Mouse (Mus musculus) bone marrow macrophage, adult 2 months (primary cell): Measurements from ENCODE around the gene Cdh26. TPM values are rescaled to one million over a fixed set of nuclear protein-coding genes. Genes with fewer than 3 reads are reported as not detected.

ENCODE experiments used
- H3K27ac ChIP-seq: 2 replicates; pipeline ENCODE4 v1.5.1; 2012; ENCODE audit warnings: low read depth, low read length; ENCODE audit not compliant: insufficient read depth
- H3K4me1 ChIP-seq: 2 replicates; pipeline ENCODE4 v1.6.1; 2012; ENCODE audit warnings: low read length; ENCODE audit not compliant: control insufficient read depth, insufficient read depth
- H3K4me3 ChIP-seq: 2 replicates; pipeline ENCODE4 v1.5.1; 2012; ENCODE audit warnings: mild to moderate bottlenecking, low read length, moderate library complexity; ENCODE audit not compliant: insufficient read depth
- CTCF ChIP-seq: IDR thresholded peaks from 2 replicates; pipeline ENCODE4 v1.5.1; 2012; ENCODE audit warnings: low read depth, mild to moderate bottlenecking, low read length, moderate library complexity
- POLR2A ChIP-seq: IDR thresholded peaks from 2 replicates; pipeline ENCODE4 v1.6.1; 2012; ENCODE audit warnings: mild to moderate bottlenecking, low read depth, low read length, borderline replicate concordance
- polyA plus RNA-seq: library from polyadenylated mRNA; stranded (reverse); fragments of >200 nt; gene quantifications from 2 replicates; pipeline ENCODE4 v1.2.4, GENCODE M21; 2012; ENCODE audit not compliant: missing spikeins, insufficient read depth, insufficient read length

Gene Cdh26
- polyA plus RNA-seq, 1 experiment = not detected

GRCm38 (mm10) chr2:178433903-178434302, 3.6 kb downstream of the Cdh26 start:
- Histone ChIP-seq H3K27ac (no peak overlapping the region), H3K4me1 (no peaks in the 10 kb centered on the region), H3K4me3 (no peak overlapping the region)
- TF ChIP-seq POLR2A = no peak
- TF ChIP-seq CTCF = no peak

GRCm38 (mm10) chr2:178437311-178437710, 7.0 kb downstream of the Cdh26 start:
- TF ChIP-seq CTCF (no peak), POLR2A (no peak)
- no peaks in the 10 kb centered on the region for H3K4me1 ChIP-seq

GRCm38 (mm10) chr2:178449386-178449785, 19.1 kb downstream of the Cdh26 start:
- no peak for TF ChIP-seq POLR2A
- H3K4me1 ChIP-seq = no peaks in the 10 kb centered on the region
- no peak overlapping the region for H3K27ac ChIP-seq
- no peak overlapping the region for H3K4me3 ChIP-seq

More at GRCm38 (mm10) chr2:178437311-178437710, 7.0 kb downstream of the Cdh26 start:
- Histone ChIP-seq H3K4me3 (no peak overlapping the region), H3K27ac (no peak overlapping the region)

- Histone ChIP-seq H3K4me1 (no peaks in the 10 kb centered on the region), H3K4me3 (no peak overlapping the region), H3K27ac (no peak overlapping the region)
- TF ChIP-seq CTCF (no peak), POLR2A (no peak)
Measured at GRCm38 (mm10) chr2:178450236-178450635, 19.9 kb downstream of the Cdh26 start.

DNA sequence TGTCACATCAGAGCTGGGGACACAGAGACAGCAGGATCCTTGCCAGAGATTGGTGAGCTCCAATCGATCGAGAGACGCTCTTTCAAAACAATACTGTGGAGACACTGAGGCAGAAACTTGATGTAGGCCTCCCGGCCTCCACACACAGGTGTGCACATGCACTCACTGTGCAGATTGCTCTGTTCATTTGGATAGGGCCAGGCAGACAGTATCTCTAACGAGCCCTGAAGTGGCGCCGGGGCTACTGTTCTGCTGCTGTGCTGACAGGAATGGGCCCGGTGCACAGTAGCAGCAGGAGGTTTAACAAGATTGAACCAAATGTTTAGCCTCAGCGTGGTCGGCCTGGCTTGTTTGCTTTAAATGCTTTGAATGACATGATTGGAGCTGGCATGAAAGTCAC, 20.6 kb downstream of the Cdh26 start:
- no peak overlapping the region for H3K27ac ChIP-seq
- TF ChIP-seq POLR2A (no peak), CTCF (no peak)
- no peak overlapping the region for H3K4me3 ChIP-seq
- H3K4me1 ChIP-seq = no peaks in the 10 kb centered on the region

- no peak for TF ChIP-seq CTCF
- TF ChIP-seq POLR2A = no peak
- Histone ChIP-seq H3K4me3 (no peak overlapping the region), H3K4me1 (no peaks in the 10 kb centered on the region), H3K27ac (no peak overlapping the region)
Measured at GRCm38 (mm10) chr2:178454664-178455516, 24.6 kb downstream of the Cdh26 start.

GRCm38 (mm10) chr2:178457414-178457813, 27.1 kb downstream of the Cdh26 start:
- Histone ChIP-seq H3K4me1 (no peaks in the 10 kb centered on the region), H3K27ac (no peak overlapping the region), H3K4me3 (no peak overlapping the region)
- TF ChIP-seq POLR2A (no peak), CTCF (no peak)

DNA sequence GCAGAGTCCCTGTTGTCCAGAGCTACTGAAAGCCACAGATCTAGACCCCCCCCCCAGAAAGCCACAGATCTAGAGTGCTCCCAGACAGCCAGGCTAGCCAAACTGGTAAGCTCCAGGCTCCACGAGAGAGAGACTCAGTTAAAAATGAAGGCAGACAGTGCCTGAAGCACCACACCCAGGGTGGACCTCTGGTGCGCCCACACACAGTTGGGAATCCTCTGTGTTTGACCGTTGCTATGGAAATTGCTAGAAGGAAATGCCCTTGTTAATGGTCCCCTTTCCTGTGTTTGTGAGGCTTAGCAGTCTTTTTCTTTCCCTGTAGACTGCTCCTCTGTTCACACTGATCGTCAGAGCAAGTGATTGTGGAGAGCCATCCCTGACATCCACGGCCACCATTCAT, 30.0 kb downstream of the Cdh26 start:
- H3K4me1 ChIP-seq = no peaks in the 10 kb centered on the region
- no peak overlapping the region for H3K27ac ChIP-seq
- no peak overlapping the region for H3K4me3 ChIP-seq
- TF ChIP-seq CTCF = no peak
- no peak for TF ChIP-seq POLR2A

DNA sequence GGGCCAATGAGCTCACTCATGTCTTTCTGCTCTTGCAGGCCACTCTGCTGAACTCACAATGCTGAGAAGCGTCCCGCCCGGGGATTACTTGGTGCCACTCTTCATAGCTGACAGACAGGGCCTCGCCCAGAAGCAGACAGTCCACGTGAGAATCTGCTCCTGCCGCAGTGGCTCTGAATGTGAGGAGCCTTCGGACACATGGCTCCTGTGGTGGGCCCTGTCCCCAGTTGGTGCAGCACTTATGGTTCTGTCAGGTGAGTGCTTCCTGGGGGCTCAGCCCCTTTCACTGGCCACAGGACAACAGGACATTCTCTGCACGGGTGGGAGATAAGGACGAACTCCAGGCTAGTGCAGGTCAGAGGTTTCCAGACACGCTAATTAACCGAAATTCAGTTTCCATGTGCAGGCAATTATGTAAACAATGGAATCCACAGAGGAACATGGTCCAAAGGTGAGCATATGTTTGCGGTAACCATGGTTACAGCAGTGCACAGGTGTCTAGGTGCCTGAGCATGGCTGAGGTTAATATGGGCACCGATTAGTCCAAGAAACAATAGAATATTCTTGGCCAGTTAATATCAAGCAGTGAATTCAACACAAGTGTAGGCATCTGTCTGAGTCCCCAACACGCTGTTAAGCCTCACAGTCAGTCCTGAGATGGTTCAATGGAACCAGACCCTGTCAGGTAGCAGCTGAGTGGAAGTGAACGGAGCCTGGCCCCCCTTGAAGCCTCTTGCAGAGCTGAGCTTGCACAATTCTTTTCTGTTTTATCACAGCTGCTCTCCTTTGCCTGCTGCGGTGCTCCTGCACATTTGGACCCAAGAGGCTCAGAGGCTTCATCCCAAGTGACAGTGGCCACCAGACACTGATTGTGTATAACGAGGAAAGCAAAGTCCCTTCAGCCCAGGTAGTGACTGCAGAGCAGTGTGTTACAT, 41.5 kb downstream of the Cdh26 start:
- TF ChIP-seq CTCF (no peak), POLR2A (no peak)
- Histone ChIP-seq H3K27ac (no peak overlapping the region), H3K4me1 (no peaks in the 10 kb centered on the region), H3K4me3 (no peak overlapping the region)

DNA sequence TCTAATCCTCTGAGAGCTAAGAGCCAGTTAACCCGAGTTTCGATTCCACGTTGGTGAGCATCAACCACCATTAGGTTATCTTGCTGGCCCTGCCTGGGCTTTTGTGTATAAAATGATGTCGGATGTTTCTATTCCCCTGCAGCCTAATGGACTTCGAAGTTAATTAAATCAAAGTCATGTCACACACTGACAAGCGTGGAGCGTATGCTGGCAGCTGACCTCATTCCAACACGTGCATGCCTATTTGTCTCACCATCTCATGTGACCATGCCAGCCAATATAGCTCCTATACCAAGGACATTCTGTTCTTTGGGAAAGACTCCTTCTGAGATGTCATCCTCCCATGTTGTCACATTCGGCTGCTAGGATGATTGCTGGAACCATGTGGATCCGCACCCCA, 43.6 kb downstream of the Cdh26 start:
- no peak overlapping the region for H3K4me3 ChIP-seq
- H3K4me1 ChIP-seq = no peaks in the 10 kb centered on the region
- TF ChIP-seq CTCF (no peak), POLR2A (no peak)
- no peak overlapping the region for H3K27ac ChIP-seq
